Mouse (Mus musculus) intestine, embryonic 16.5 days (tissue): Measurements from ENCODE around the gene Rngtt. TPM values are rescaled to one million over a fixed set of nuclear protein-coding genes. Genes with fewer than 3 reads are reported as not detected.
"Not testable (repeated sequence)": the region's sequence is repeated elsewhere in the genome, so short reads cannot be mapped to it uniquely, and the experiment has no call there.

Experiments
- ATAC-seq: fragments of 200-750 bp; cut with Nextera tagmentation; 2 replicates; pipeline ENCODE4 v1.8.0; 2017; ENCODE audit warnings: moderate TSS enrichment, moderate library complexity
- H3K27ac ChIP-seq: fragments of 300-500 bp; sonication (generic); 2 replicates; pipeline ENCODE4 v1.5.1; 2014; ENCODE audit warnings: mild to moderate bottlenecking, low read length
- H3K27me3 ChIP-seq: fragments of 300-500 bp; sonication (generic); replicated peaks from 2 replicates; pipeline ENCODE4 v1.6.1; 2014; ENCODE audit warnings: low read length, control low read depth, mixed read lengths; ENCODE audit not compliant: control insufficient read depth, insufficient read depth
- H3K36me3 ChIP-seq: fragments of 300-500 bp; sonication (generic); 2 replicates; pipeline ENCODE4 v1.6.1; 2014; ENCODE audit warnings: low read length, control low read depth; ENCODE audit not compliant: control insufficient read depth, insufficient read depth
- H3K4me1 ChIP-seq: fragments of 300-500 bp; sonication (generic); 2 replicates; pipeline ENCODE4 v1.6.1; 2014; ENCODE audit warnings: low read length, control low read depth, mixed read lengths; ENCODE audit not compliant: control insufficient read depth, insufficient read depth
- H3K4me2 ChIP-seq: fragments of 300-500 bp; sonication (generic); 2 replicates; pipeline ENCODE4 v1.6.1; 2014; ENCODE audit warnings: low read depth, low read length, control low read depth
- H3K4me3 ChIP-seq: fragments of 300-500 bp; sonication (generic); 2 replicates; pipeline ENCODE4 v1.5.1; 2014; ENCODE audit warnings: mild to moderate bottlenecking, low read length
- H3K9ac ChIP-seq: fragments of 300-500 bp; sonication (generic); 2 replicates; pipeline ENCODE4 v1.6.1; 2014; ENCODE audit warnings: low read depth, low read length
- H3K9me3 ChIP-seq: fragments of 300-500 bp; sonication (generic); 2 replicates; pipeline ENCODE4 v1.6.1; 2016; ENCODE audit warnings: low read length, control low read depth; ENCODE audit not compliant: control insufficient read depth
- WGBS: fragments of 180-500 bp; shearing (Covaris S2); extraction: QIAGEN DNeasy Blood & Tissue Kit; methylation state at CpG from one replicate; pipeline ENCODE4 v1.1.7; 2014; 5-methylcytosine and 5-hydroxymethylcytosine counted together
- polyA plus RNA-seq: library from polyadenylated mRNA; unstranded; fragments of >200 nt; fragmentation: Nextera tagmentation; extraction: Ambion mirVana; gene quantifications from 2 replicates; pipeline ENCODE4 v1.2.1, GENCODE M21; 2015

Rngtt gene
- polyA plus RNA-seq, 1 experiment from 2014 or later: 16.3 TPM

DNA sequence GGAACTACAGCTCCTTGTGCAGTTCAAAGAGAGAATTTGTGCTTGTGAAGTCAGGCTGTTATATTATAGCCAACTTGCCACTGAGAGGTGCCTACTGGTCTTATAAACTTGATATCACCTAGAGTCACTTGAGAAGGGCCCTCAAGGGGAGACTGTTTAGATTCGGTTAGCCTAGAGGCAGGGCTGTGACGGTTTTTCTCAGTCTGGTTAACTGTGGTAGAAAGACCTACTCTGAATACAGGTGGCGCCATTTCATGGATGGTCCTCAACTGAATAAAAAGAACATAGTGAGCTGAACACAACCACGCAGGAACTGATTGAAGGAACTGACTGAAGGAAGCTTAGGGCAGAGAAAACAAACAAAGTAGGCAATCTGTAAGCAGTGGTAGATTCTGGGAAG lies 3.0 kb upstream of the Rngtt start:
- no peaks in the 10 kb centered on the region for H3K36me3 ChIP-seq
- no peak for ATAC-seq
- H3K27me3 ChIP-seq: no peaks in the 10 kb centered on the region
- H3K9ac ChIP-seq: no peak overlapping the region
- 79% methylated on average over 4 of the region's 4 CpGs for WGBS
- H3K4me2 ChIP-seq: no peak overlapping the region
- H3K4me3 ChIP-seq: no peak overlapping the region
- no peaks in the 10 kb centered on the region for H3K9me3 ChIP-seq
- no peak overlapping the region for H3K27ac ChIP-seq
- peaks cover 5% of the 10 kb centered on the region; the same call in 1 of the 2 replicates for H3K4me1 ChIP-seq

DNA sequence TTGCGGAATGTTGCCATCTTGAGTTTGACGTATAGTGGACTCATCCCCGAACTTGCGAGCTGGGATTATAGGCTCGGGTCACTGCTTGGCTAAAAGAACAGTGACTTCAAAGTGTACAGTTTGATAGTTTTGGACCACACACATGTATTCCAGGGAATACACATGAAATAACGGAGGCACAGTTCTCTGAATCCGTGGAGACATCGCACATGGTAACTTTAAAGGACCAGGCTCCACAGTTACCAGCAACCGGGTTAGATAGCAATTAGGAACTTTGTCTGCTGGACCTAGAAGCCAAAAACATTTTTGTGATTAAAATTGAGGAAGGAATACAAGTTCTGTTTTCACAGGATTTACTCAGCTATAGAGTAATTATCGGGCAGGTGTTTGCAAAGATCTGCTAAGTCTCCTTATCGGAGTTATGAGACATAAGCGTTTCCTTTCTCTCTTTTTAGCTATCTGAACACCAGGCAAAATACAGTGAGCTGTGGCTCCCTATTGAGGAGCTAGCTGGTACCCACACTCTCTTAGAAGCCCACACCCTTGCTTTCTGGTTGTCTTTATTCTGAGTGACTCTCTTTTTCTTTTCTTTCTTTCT lies 828 bp downstream of the Rngtt start:
- Histone ChIP-seq H3K9me3 (no peaks in the 10 kb centered on the region), H3K9ac (peak overlapping the region; percentile 80), H3K4me2 (peak overlapping the region; percentile 82), H3K4me3 (peak overlapping the region; percentile 72), H3K4me1 (peaks cover 5% of the 10 kb centered on the region; the same call in 1 of the 2 replicates), H3K27ac (no peak overlapping the region; the same call in 1 of the 2 replicates), H3K36me3 (no peaks in the 10 kb centered on the region), H3K27me3 (no peaks in the 10 kb centered on the region)
- no peak for ATAC-seq
- WGBS: 14% methylated on average over 12 of the region's 12 CpGs

DNA sequence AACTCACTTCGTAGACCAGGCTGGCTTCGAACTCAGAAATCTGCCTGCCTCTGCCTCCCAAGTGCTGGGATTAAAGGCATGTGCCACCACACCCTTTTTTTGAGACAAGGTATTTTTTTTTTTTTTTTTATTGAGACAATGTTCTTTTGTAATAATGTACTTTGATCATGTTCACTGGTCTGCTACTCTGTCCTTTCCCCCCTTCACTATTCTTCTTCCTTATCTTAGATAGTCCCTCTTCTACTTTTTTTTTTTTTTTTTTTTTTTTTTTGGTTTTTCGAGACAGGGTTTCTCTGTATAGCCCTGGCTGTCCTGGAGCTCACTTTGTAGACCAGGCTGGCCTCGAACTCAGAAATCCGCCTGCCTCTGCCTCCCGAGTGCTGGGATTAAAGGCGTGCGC lies 4.0 kb downstream of the Rngtt start:
- 99% methylated on average over 7 of the region's 8 CpGs for WGBS
- not testable (repeated sequence) for H3K4me2 ChIP-seq, H3K9ac ChIP-seq, ATAC-seq, H3K27me3 ChIP-seq, H3K27ac ChIP-seq, H3K36me3 ChIP-seq, H3K4me3 ChIP-seq, H3K9me3 ChIP-seq, H3K4me1 ChIP-seq

DNA sequence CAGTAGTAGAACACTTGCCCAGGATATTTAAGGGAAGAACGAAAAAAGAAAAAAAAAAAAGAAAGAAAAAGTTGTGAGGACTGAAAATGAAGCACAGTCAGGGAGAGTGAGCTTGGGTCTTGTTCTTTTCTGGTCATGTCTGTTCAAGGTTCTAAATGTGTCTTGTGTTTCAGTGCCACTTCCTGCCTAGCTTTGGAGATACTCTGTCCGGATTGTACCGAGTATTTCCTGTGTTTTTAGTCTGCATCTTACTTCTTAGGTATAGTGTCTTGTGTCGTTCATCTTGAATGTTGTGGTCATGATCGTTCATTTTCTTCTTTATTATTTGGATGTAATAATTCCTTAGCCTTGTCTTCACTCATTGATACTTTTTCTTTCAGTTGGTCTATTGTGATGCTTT lies 5.7 kb downstream of the Rngtt start:
- no peak overlapping the region for H3K4me2 ChIP-seq
- 90% methylated on average over 5 of the region's 5 CpGs for WGBS
- H3K9ac ChIP-seq: no peak overlapping the region
- no peak for ATAC-seq
- no peaks in the 10 kb centered on the region for H3K9me3 ChIP-seq
- no peak overlapping the region for H3K27ac ChIP-seq
- H3K27me3 ChIP-seq: no peaks in the 10 kb centered on the region
- no peaks in the 10 kb centered on the region for H3K36me3 ChIP-seq
- H3K4me1 ChIP-seq: peaks cover 4% of the 10 kb centered on the region; the same call in 1 of the 2 replicates
- no peak overlapping the region for H3K4me3 ChIP-seq

DNA sequence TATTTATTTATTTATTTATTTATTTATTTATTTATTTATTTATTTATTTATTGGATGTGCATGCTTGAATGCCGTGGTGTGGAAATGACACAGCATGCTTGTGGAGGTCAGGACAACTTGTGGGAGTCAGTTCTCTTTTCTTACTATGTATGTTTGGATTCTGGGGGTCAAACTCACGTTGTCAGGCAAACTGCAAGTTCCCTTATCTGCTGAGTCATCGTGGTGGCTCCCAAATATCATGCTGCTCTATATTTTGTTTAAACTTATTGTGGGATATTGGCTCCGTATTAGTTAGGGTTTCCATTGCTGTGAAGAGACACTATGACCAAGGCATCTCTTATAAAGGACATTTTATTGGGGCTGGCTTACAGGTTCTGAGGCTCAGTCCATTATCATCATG lies 21.0 kb downstream of the Rngtt start:
- no peaks in the 10 kb centered on the region for H3K27me3 ChIP-seq
- ATAC-seq: no peak
- no peak overlapping the region for H3K27ac ChIP-seq
- no peak overlapping the region for H3K4me2 ChIP-seq
- peaks cover 4% of the 10 kb centered on the region; the same call in 1 of the 2 replicates for H3K36me3 ChIP-seq
- H3K9me3 ChIP-seq: no peaks in the 10 kb centered on the region
- H3K4me3 ChIP-seq: no peak overlapping the region
- WGBS: 95% methylated on average over 4 of the region's 4 CpGs
- H3K4me1 ChIP-seq: no peaks in the 10 kb centered on the region
- H3K9ac ChIP-seq: no peak overlapping the region

DNA sequence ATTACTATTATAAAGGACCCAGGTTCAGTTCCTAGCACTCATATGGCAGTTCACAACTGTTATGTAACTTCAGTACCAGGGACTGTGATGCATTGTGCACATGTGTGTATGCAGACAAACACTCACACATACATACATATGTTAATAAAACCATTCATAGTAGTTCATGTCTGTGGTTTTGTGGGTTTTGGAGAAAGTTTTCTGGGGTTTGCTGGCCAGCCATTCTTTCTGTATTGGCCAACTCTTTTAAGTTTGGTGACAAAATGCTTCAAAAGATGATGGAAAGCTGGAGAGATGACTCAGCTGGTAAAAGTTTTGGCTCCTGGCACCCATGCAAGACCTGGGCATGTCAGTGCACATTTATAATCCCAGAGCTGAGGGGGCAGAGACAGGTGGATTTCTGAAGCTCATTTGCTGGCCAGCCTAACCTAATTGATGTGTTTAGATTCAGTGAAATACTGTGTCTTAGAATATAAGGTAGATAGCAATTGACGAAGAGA lies 22.9 kb downstream of the Rngtt start:
- no peak overlapping the region for H3K9ac ChIP-seq
- H3K4me1 ChIP-seq: no peaks in the 10 kb centered on the region
- peaks cover 4% of the 10 kb centered on the region; the same call in 1 of the 2 replicates for H3K36me3 ChIP-seq
- H3K4me2 ChIP-seq: no peak overlapping the region
- H3K4me3 ChIP-seq: no peak overlapping the region
- H3K27ac ChIP-seq: no peak overlapping the region
- WGBS: 97% methylated on average over 1 of the region's 1 CpGs
- no peaks in the 10 kb centered on the region for H3K9me3 ChIP-seq
- no peak for ATAC-seq
- H3K27me3 ChIP-seq: no peaks in the 10 kb centered on the region

DNA sequence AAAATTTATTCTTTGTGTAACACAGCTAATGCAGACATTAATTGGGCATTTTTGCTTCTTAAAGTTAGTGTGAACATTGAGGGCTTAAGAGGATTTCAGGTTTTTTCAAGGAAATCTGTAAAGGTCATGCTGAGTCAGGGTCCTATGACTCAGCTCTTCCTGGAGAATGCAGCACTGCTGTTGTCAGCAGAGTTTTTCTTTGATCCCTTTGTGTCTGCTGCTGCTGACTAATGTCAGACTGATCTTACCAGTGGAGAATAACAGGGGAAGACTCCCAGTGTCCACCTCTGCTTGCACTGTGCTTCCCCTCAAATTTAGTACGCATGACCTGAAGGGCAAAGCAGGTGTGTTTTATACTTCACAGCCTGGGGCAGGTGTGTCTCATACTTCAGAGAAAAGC lies 27.9 kb downstream of the Rngtt start:
- H3K27me3 ChIP-seq: no peaks in the 10 kb centered on the region
- no peaks in the 10 kb centered on the region for H3K4me1 ChIP-seq
- no peak overlapping the region for H3K4me2 ChIP-seq
- H3K4me3 ChIP-seq: no peak overlapping the region
- WGBS: 89% methylated on average over 1 of the region's 1 CpGs
- ATAC-seq: 0 out of 2 replicates have a peak, but pooled peaks have one; percentile 38
- H3K36me3 ChIP-seq: peaks cover 5% of the 10 kb centered on the region
- no peaks in the 10 kb centered on the region for H3K9me3 ChIP-seq
- no peak overlapping the region for H3K27ac ChIP-seq
- H3K9ac ChIP-seq: no peak overlapping the region

DNA sequence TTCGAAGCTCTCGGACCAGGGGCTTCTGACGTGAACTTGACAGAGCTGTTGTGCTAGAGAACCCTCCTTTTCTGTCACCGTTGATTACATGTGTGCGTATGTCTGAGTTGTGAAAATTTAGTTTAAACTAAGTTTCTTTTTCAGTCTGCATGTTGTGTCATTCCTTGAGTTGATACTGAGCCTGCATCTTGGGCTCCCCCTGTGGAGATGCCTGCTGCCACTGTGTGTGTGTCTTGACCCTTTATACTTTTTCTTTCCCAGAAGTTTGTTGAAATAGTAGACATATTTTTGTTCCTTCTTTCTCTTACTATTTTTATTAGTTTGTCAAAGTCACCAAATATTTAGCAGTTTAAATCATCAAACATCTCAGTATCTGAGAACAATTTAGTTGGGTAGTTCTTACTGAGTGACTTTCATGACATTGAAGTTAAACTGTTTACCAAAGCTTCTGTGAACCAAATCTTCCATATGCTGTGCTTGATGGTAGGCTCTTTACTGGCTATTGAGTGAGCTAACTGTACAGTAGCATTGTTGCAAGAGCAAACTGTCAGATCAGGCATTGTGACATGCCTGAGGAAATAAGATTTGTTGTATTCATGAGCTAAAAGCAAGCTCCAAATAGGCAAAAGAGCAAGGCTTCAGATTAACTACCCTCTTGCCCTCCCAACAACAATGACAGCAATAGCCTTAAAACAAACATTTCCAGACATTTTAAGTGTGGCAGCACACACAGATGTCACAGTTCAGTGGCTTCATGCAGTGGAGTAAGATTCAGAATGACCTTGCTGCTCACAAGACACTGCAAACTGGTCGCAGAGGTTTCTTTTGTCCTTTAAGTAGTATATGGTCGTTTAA lies 33.0 kb downstream of the Rngtt start:
- Histone ChIP-seq H3K36me3 (peaks cover 7% of the 10 kb centered on the region; the same call in 1 of the 2 replicates), H3K9me3 (no peaks in the 10 kb centered on the region), H3K27ac (no peak overlapping the region), H3K4me3 (no peak overlapping the region), H3K27me3 (no peaks in the 10 kb centered on the region), H3K9ac (no peak overlapping the region), H3K4me2 (no peak overlapping the region), H3K4me1 (no peaks in the 10 kb centered on the region)
- no peak for ATAC-seq
- WGBS: 87% methylated on average over 7 of the region's 7 CpGs

DNA sequence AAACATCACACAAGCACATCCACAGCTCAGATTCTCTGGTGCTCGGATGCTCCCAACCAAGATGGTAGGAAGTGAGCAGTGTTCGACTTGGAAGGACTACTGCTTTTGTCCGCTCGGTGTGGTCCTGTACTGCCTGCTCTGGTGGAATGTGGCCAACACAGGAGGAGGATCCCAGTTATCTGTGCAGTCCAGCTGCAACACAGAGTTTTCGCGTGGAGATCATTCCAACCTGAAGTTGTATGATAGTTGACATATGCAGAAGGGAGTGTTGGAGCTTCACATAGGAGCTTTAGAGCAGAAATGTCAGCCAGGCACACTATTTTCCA lies 33.6 kb downstream of the Rngtt start:
- no peak for ATAC-seq
- Histone ChIP-seq H3K9me3 (no peaks in the 10 kb centered on the region), H3K27ac (no peak overlapping the region), H3K9ac (no peak overlapping the region), H3K4me1 (no peaks in the 10 kb centered on the region), H3K4me2 (no peak overlapping the region), H3K36me3 (peaks cover 7% of the 10 kb centered on the region; the same call in 1 of the 2 replicates), H3K27me3 (no peaks in the 10 kb centered on the region), H3K4me3 (no peak overlapping the region)
- WGBS: 85% methylated on average over 6 of the region's 6 CpGs
